Mouse (Mus musculus) intestine, postnatal 0 days (tissue): Measurements from ENCODE around the gene Sost. TPM values are rescaled to one million over a fixed set of nuclear protein-coding genes. Genes with fewer than 3 reads are reported as not detected.

Experiments
- ATAC-seq: fragments of 200-750 bp; cut with Nextera tagmentation; 2 replicates; pipeline ENCODE4 v1.8.0; 2017; ENCODE audit warnings: mild to moderate bottlenecking, moderate TSS enrichment, moderate library complexity
- H3K27ac ChIP-seq: fragments of 300-500 bp; sonication (generic); 2 replicates; pipeline ENCODE4 v1.5.1; 2014; ENCODE audit warnings: mild to moderate bottlenecking, low read depth, low read length, moderate library complexity
- H3K27me3 ChIP-seq: fragments of 300-500 bp; sonication (generic); replicated peaks from 2 replicates; pipeline ENCODE4 v1.6.1; 2014; ENCODE audit warnings: low read length, mixed read lengths; ENCODE audit not compliant: control insufficient read depth, insufficient read depth
- H3K36me3 ChIP-seq: fragments of 300-500 bp; sonication (generic); 2 replicates; pipeline ENCODE4 v1.6.1; 2014; ENCODE audit warnings: mild to moderate bottlenecking, moderate library complexity; ENCODE audit not compliant: control insufficient read depth, insufficient read depth
- H3K4me1 ChIP-seq: fragments of 300-500 bp; sonication (generic); replicated peaks from 2 replicates; pipeline ENCODE4 v1.6.1; 2014; ENCODE audit warnings: antibody characterized with exemption, low read length, mixed read lengths; ENCODE audit not compliant: control insufficient read depth, insufficient read depth
- H3K4me2 ChIP-seq: fragments of 300-500 bp; sonication (generic); replicated peaks from 2 replicates; pipeline ENCODE4 v1.6.1; 2014; ENCODE audit warnings: low read depth, mild to moderate bottlenecking, moderate library complexity
- H3K4me3 ChIP-seq: fragments of 300-500 bp; sonication (generic); 2 replicates; pipeline ENCODE4 v1.5.1; 2014; ENCODE audit warnings: low read depth, low read length
- H3K9ac ChIP-seq: fragments of 300-500 bp; sonication (generic); 2 replicates; pipeline ENCODE4 v1.6.1; 2014; ENCODE audit warnings: mild to moderate bottlenecking, low read depth, low read length
- H3K9me3 ChIP-seq: fragments of 300-500 bp; sonication (generic); 2 replicates; pipeline ENCODE4 v1.6.1; 2016; ENCODE audit warnings: mixed run types; ENCODE audit not compliant: control insufficient read depth
- CTCF ChIP-seq: sonication (generic); IDR thresholded peaks from 2 replicates; pipeline ENCODE4 v1.5.1; 2016; ENCODE audit warnings: low read depth, mild to moderate bottlenecking, control low read depth, antibody characterized with exemption, moderate library complexity
- WGBS: fragments of 180-500 bp; shearing (Covaris S2); extraction: QIAGEN DNeasy Blood & Tissue Kit; methylation state at CpG from one replicate; pipeline ENCODE4 v1.1.7; 2014; 5-methylcytosine and 5-hydroxymethylcytosine counted together
- polyA plus RNA-seq: library from polyadenylated mRNA; unstranded; fragments of >200 nt; fragmentation: Nextera tagmentation; extraction: Ambion mirVana; gene quantifications from 2 replicates; pipeline ENCODE4 v1.2.1, GENCODE M21; 2015

Sost gene
- polyA plus RNA-seq, 1 experiment from 2014 or later = not detected

- Histone ChIP-seq H3K9ac (no peak overlapping the region), H3K27ac (no peak overlapping the region), H3K36me3 (no peaks in the 10 kb centered on the region), H3K4me1 (no peaks in the 10 kb centered on the region), H3K27me3 (peaks cover 5% of the 10 kb centered on the region), H3K9me3 (no peaks in the 10 kb centered on the region), H3K4me3 (no peak overlapping the region), H3K4me2 (0 out of 2 replicates have a peak overlapping the region, but pooled peaks have one; percentile 2)
- peak; percentile 71 for TF ChIP-seq CTCF
- 33% methylated on average over 25 of the region's 25 CpGs for WGBS
- ATAC-seq = peak; percentile 68
Measured at GRCm38 (mm10) chr11:101928030-101928762, 38.6 kb downstream of the Sost start.

DNA sequence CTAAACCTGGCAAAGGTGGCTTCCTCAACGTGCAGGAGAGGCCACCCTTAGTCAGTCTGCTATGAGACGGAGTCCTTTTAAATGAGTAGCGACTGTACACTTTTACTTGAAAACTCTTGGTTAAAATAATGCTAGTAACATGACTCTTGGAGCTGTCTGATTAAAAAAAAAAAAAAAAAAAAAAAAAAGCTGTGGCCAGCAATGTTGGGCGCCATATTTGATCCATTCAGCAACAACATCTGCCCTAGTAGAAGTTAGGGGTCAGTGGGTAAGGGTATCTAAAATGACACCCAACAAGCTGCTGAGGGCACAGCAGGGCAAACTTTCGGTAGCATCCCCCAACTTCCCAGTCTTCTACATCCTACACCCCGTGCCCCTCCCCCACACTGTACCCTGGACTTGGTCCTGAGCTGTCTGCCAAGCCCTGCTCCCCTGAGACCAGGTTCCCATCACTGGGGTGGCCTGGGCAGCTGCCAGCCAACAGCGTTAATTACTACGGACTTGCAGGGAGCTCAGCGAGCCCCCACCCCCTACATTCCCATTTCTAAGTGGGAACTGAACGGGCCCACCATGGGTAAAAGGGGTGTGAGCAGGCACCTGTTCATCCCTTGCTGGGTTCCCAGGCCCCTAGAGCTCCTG lies 39.7 kb downstream of the Sost start:
- Histone ChIP-seq H3K27ac (no peak overlapping the region), H3K4me3 (no peak overlapping the region), H3K27me3 (peaks cover 5% of the 10 kb centered on the region), H3K4me1 (no peaks in the 10 kb centered on the region), H3K4me2 (no peak overlapping the region), H3K36me3 (no peaks in the 10 kb centered on the region), H3K9ac (no peak overlapping the region), H3K9me3 (no peaks in the 10 kb centered on the region)
- WGBS = 88% methylated on average over 10 of the region's 10 CpGs
- no peak for TF ChIP-seq CTCF
- no peak for ATAC-seq

GRCm38 (mm10) chr11:101925636-101926035 lies 41.2 kb downstream of the Sost start:
- ATAC-seq = no peak
- H3K27ac ChIP-seq = no peak overlapping the region
- no peaks in the 10 kb centered on the region for H3K36me3 ChIP-seq

GRCm38 (mm10) chr11:101924441-101924976 lies 42.3 kb downstream of the Sost start:
- 67% methylated on average over 17 of the region's 19 CpGs for WGBS
- Histone ChIP-seq H3K9me3 (no peaks in the 10 kb centered on the region), H3K9ac (no peak overlapping the region), H3K4me1 (no peaks in the 10 kb centered on the region), H3K27ac (no peak overlapping the region), H3K27me3 (no peaks in the 10 kb centered on the region), H3K4me3 (no peak overlapping the region), H3K4me2 (no peak overlapping the region), H3K36me3 (no peaks in the 10 kb centered on the region)
- TF ChIP-seq CTCF = no peak
- ATAC-seq = no peak

More at GRCm38 (mm10) chr11:101925636-101926035, 41.2 kb downstream of the Sost start:
- H3K9me3 ChIP-seq = no peaks in the 10 kb centered on the region
- peaks cover 5% of the 10 kb centered on the region for H3K27me3 ChIP-seq
- no peak overlapping the region for H3K9ac ChIP-seq
- no peak for TF ChIP-seq CTCF
- no peak overlapping the region for H3K4me3 ChIP-seq
- no peak overlapping the region for H3K4me2 ChIP-seq
- H3K4me1 ChIP-seq = no peaks in the 10 kb centered on the region
- WGBS = 83% methylated on average over 6 of the region's 6 CpGs

DNA sequence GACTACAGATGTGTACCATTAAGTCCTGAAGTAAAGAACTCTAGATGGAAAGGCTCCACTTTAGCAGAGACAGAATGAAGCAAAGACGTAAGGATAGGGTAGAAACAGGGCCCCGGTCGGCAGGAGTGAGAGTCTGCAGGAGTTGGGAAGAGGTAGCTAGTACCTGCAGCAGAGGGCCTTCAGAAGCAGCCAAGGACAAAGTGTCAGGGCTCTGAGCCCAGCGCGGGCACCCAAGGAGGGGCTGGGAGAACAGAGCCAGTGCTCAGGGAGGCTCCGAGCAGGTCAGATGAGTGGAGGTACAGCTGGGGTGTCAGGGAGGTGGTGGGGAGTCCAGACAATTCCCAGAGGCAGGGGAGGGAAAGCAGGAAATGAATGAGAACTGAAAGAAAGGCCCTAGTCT lies 42.8 kb downstream of the Sost start:
- no peaks in the 10 kb centered on the region for H3K4me1 ChIP-seq
- ATAC-seq = no peak
- no peak overlapping the region for H3K4me3 ChIP-seq
- 0 out of 2 replicates have a peak, but pooled peaks cover 5% of the 10 kb centered on the region for H3K27me3 ChIP-seq
- H3K36me3 ChIP-seq = no peaks in the 10 kb centered on the region
- WGBS = 76% methylated on average over 6 of the region's 6 CpGs
- H3K9me3 ChIP-seq = no peaks in the 10 kb centered on the region
- no peak for TF ChIP-seq CTCF
- H3K4me2 ChIP-seq = no peak overlapping the region
- H3K27ac ChIP-seq = no peak overlapping the region
- H3K9ac ChIP-seq = no peak overlapping the region

DNA sequence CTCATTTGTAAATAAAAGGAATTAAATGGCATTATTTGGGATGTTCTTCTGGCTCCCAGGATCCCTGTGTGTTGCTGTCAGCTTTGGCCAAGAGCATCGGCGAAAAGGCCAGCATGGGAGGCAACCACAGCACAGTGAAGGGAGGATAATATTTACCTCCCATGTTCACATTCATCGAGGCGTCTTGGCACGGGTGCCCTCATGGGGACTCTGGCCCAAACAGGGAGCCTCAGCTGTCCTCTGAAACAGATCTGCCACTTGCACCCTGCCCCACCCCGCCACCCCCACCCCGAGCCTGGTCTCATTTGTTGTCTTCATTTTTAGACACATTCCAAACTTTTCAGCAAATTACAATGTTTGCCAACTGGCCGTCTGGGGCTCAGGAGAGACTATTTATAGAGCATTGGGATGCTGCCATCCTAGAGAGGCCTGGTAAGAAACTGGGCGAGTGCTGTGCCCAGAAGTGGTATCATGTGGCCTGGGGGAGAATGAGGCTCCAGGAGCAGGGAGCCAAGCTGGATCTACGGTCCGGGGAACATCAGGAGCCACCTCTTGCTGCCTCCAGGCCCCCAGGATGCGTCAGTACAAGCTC lies 45.4 kb downstream of the Sost start:
- 67% methylated on average over 12 of the region's 12 CpGs for WGBS
- no peak overlapping the region for H3K4me3 ChIP-seq
- H3K27me3 ChIP-seq = 0 out of 2 replicates have a peak, but pooled peaks cover 12% of the 10 kb centered on the region
- no peaks in the 10 kb centered on the region for H3K36me3 ChIP-seq
- no peak overlapping the region for H3K4me2 ChIP-seq
- no peak overlapping the region for H3K27ac ChIP-seq
- H3K9ac ChIP-seq = no peak overlapping the region
- H3K4me1 ChIP-seq = no peaks in the 10 kb centered on the region
- no peak for TF ChIP-seq CTCF
- no peak for ATAC-seq
- H3K9me3 ChIP-seq = no peaks in the 10 kb centered on the region
